Mouse (Mus musculus) left cerebral cortex, adult 8-10 months (tissue): ENCODE measurements around the gene Csk. TPM values are rescaled to one million over a fixed set of nuclear protein-coding genes. Genes with fewer than 3 reads are reported as not detected.

ENCODE experiments used
- DNase-seq, 2 experiments: peaks; one replicate each; pipeline ENCODE4 v3.0.0; 2022; ENCODE audit warnings: low spot score in 2 of 2
- total RNA-seq, 4 experiments: library from RNA; stranded (reverse); gene quantifications; 2 replicates each; pipeline ENCODE4 v1.2.4; 2022

The Csk gene
- total RNA-seq, 4 experiments from 2014 or later = 36.0 to 44.4 (median 41.6) TPM

GRCm38 (mm10) chr9:57657843-57658242 is 4.4 kb upstream of the Csk start:
- DNase-seq = no peak

GRCm38 (mm10) chr9:57656631-57657350 is 3.4 kb upstream of the Csk start:
- no peak for DNase-seq

- DNase-seq = peak; percentile 79 to 96
These were observed 2.3 kb upstream of the Csk start for GRCm38 (mm10) chr9:57655749-57656148.

- no peak for DNase-seq
These were observed 1.5 kb upstream of the Csk start for GRCm38 (mm10) chr9:57654966-57655365.

GRCm38 (mm10) chr9:57652855-57653254 is 576 bp downstream of the Csk start:
- no peak for DNase-seq

GRCm38 (mm10) chr9:57652351-57652750 is 1.1 kb downstream of the Csk start:
- no peak for DNase-seq

GRCm38 (mm10) chr9:57650786-57651311 is 2.6 kb downstream of the Csk start:
- no peak for DNase-seq

- DNase-seq = no peak
These were observed 3.2 kb downstream of the Csk start for GRCm38 (mm10) chr9:57650130-57650785.

GRCm38 (mm10) chr9:57647286-57648108 is 5.9 kb downstream of the Csk start:
- no peak for DNase-seq

- DNase-seq = no peak
These were observed 6.8 kb downstream of the Csk start for GRCm38 (mm10) chr9:57646551-57647103.

GRCm38 (mm10) chr9:57644944-57645893 is 8.2 kb downstream of the Csk start:
- DNase-seq = peak; percentile 81 to 82

- no peak for DNase-seq
These were observed 8.9 kb downstream of the Csk start for GRCm38 (mm10) chr9:57644442-57644943.

GRCm38 (mm10) chr9:57643856-57644180 is 9.6 kb downstream of the Csk start:
- no peak for DNase-seq

- DNase-seq = no peak
These were observed 10.1 kb downstream of the Csk start for GRCm38 (mm10) chr9:57643169-57643855.

GRCm38 (mm10) chr9:57641775-57642550 is 11.5 kb downstream of the Csk start:
- DNase-seq = no peak

GRCm38 (mm10) chr9:57641022-57641421 is 12.4 kb downstream of the Csk start:
- no peak for DNase-seq

GRCm38 (mm10) chr9:57640384-57640783 is 13.0 kb downstream of the Csk start:
- DNase-seq = no peak

- no peak for DNase-seq
These were observed 13.6 kb downstream of the Csk start for GRCm38 (mm10) chr9:57639661-57640328.
